Mouse (Mus musculus): ENCODE measurements around the gene Erlin1. TPM values are rescaled to one million over a fixed set of nuclear protein-coding genes. Genes with fewer than 3 reads are reported as not detected.
A peak's percentile ranks its signal among the peaks of the same experiment; 100 is the strongest.

Erlin1 gene
- 18.5 and 18.7 TPM in 2 replicates for polyA plus RNA-seq (2016; fragmentation: Nextera tagmentation; extraction: Ambion mirVana)

DNA sequence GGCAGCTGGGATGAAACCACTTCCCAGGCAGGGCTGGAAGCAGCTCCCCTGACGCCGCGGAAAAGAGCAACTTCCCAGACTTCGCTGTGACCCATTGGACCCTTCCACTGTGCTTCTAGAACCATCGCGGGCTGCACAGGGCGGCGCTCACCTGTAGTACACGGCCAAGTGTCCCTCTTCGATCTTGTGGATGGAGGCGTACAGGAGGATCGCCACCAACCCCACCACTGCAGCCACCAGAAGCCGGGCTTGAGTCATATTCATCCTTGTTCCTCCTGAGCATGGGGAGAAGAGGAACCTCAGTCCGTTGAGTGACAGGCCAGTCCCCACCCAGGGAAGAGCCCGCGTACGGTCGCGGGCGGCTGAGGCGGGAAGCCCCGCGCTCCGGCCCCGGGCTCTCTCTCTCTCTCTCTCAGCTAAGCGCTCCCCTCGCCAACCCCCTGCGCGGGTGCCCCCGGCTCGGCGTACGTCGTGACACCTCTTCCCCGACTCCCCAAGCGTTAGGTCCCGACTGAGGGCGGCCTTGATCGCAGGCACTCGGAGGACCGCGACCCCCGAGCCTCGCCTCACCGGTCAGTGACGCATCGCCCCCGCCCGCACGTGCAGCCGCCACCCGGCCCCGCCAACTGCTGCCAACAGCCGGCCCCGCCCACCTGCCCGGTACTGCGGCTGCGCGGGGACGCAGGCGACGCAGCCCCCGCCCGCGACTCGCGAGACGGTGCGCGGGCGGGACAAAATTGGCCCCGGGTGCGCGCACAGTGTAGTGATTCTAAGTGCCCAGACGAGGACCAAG, at the start of gene Erlin1:
TSS of gene Erlin1 (minus strand) at position 665 of the 793 bp plus-strand sequence.
- H3K4me1 ChIP-seq (replicated peaks): peaks cover 7% of the 10 kb centered on the region; the same call in 1 of the 2 replicates
- no peaks in the 10 kb centered on the region for H3K27me3 ChIP-seq (replicated peaks)
- peak within 1 kb of the TSS; percentile 81 for H3K4me3 ChIP-seq
- under 1% methylated on average over 75 of the region's 75 CpGs for WGBS
- peaks cover 10% of the 10 kb centered on the region; the same call in 1 of the 2 replicates for H3K36me3 ChIP-seq
- H3K9ac ChIP-seq: peak within 1 kb of the TSS; percentile 81
- 0 out of 2 replicates have a peak within 1 kb of the TSS, but pooled peaks have one; percentile 26 for H3K27ac ChIP-seq (ENCODE audit: poor library complexity, severe bottlenecking)
- H3K4me2 ChIP-seq: peak within 1 kb of the TSS; percentile 94
- no peaks in the 10 kb centered on the region for H3K9me3 ChIP-seq (replicated peaks)
- peak; percentile 90 for ATAC-seq (ENCODE audit: insufficient number of reproducible peaks, low FRiP score)

DNA sequence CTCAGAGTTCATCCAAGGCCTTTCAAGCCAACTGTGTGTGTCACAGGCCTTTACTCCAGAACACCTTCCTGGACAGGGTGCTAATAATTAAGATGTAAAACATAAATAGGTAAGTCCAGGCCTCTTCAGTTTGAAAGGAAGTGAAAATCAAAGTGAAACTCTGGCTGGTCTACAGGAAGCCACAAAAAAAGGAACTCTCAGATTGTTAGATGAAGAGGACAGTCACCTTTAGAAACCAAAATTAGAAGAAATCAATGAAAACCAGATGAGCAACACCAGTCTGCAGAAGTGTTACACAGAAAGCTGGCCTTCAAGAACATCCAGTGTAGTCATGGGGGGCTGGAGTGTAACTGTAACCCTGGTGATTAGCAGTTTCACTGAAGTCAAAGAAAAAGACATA, 48.2 kb upstream of the Erlin1 start:
- Histone ChIP-seq H3K9ac (no peak overlapping the region), H3K27me3 (replicated peaks) (no peaks in the 10 kb centered on the region), H3K36me3 (peaks cover 79% of the 10 kb centered on the region), H3K4me3 (no peak overlapping the region), H3K27ac (ENCODE audit: poor library complexity, severe bottlenecking) (no peak overlapping the region), H3K4me2 (no peak overlapping the region), H3K9me3 (replicated peaks) (no peaks in the 10 kb centered on the region), H3K4me1 (replicated peaks) (no peaks in the 10 kb centered on the region)
- no peak for ATAC-seq (ENCODE audit: insufficient number of reproducible peaks, low FRiP score)

DNA sequence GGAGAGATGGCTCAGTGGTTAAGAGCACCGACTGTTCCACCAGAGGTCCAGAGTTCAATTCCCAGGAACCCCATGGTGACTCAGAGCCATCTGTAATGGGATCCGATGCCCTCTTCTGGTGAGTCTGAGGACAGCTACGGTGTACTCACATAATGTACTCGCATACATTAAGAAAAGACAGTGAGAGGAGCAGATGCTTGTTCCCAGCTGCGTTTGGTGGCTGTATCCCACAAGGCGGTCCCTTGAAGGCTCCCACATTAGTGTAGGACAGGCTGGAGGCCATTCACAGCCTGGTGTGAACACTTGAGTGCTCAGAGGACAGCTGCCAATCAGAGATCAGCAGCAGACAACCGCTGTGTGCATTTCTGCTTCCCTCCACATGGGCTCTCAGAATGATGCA, 42.1 kb upstream of the Erlin1 start:
- peaks cover 64% of the 10 kb centered on the region for H3K36me3 ChIP-seq
- ATAC-seq (ENCODE audit: insufficient number of reproducible peaks, low FRiP score): no peak

DNA sequence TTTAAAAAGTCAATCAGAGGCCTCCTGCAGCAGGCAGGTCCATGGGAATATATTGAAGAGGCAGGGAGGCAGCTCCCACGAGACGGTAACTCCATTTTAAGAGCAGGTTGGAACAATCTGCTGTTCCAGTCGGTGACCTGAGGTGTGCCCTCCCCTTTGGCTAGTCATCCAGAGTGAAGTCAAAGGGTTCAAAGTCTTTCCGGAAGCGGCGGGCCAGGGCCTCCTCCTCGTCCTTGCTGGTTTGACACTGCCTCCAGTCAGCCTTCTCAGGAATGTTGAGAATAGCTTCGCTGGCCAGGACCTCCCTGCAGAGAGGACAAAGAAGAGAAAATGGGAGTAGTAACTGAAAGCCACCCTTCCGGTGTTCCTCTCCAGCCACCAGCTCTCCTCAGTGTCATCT, 40.8 kb upstream of the Erlin1 start:
- no peak overlapping the region for H3K27ac ChIP-seq (ENCODE audit: poor library complexity, severe bottlenecking)
- H3K9me3 ChIP-seq (replicated peaks): no peaks in the 10 kb centered on the region
- no peak for ATAC-seq (ENCODE audit: insufficient number of reproducible peaks, low FRiP score)
- H3K36me3 ChIP-seq: peaks cover 54% of the 10 kb centered on the region
- peaks cover 11% of the 10 kb centered on the region for H3K4me1 ChIP-seq (replicated peaks)
- no peaks in the 10 kb centered on the region for H3K27me3 ChIP-seq (replicated peaks)
- 91% methylated on average over 9 of the region's 9 CpGs for WGBS
- no peak overlapping the region for H3K9ac ChIP-seq
- no peak overlapping the region for H3K4me3 ChIP-seq
- H3K4me2 ChIP-seq: no peak overlapping the region

More for the DNA sequence above, 42.1 kb upstream of the Erlin1 start:
- H3K4me1 ChIP-seq (replicated peaks): peaks cover 5% of the 10 kb centered on the region
- no peak overlapping the region for H3K9ac ChIP-seq
- H3K4me3 ChIP-seq: no peak overlapping the region
- no peak overlapping the region for H3K27ac ChIP-seq (ENCODE audit: poor library complexity, severe bottlenecking)
- H3K9me3 ChIP-seq (replicated peaks): no peaks in the 10 kb centered on the region
- 71% methylated on average over 7 of the region's 7 CpGs for WGBS
- no peak overlapping the region for H3K4me2 ChIP-seq
- no peaks in the 10 kb centered on the region for H3K27me3 ChIP-seq (replicated peaks)

DNA sequence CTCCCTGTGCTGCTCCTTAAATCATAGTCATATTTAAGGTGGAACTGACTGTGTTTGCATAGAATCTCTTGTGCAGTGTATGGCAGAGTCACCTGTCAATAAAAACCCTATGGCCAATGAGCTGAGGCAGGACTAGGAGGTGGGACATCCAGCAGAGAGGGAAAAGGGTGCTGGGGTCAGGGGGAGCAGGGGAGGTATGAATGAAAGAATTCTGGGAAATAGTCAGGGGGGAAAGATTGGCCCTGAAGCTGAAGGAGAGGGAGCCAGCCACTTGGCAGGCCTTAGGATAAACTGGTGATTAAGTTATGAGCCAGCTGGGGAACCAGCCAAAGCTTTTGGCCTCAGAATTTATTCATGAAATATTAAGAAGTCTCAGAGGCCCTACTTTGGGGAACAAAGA, 39.4 kb upstream of the Erlin1 start:
- H3K36me3 ChIP-seq: peaks cover 47% of the 10 kb centered on the region
- peaks cover 11% of the 10 kb centered on the region for H3K4me1 ChIP-seq (replicated peaks)
- H3K4me3 ChIP-seq: no peak overlapping the region
- H3K27me3 ChIP-seq (replicated peaks): no peaks in the 10 kb centered on the region
- ATAC-seq (ENCODE audit: insufficient number of reproducible peaks, low FRiP score): no peak
- H3K9ac ChIP-seq: no peak overlapping the region
- no peak overlapping the region for H3K4me2 ChIP-seq
- H3K27ac ChIP-seq (ENCODE audit: poor library complexity, severe bottlenecking): no peak overlapping the region
- no peaks in the 10 kb centered on the region for H3K9me3 ChIP-seq (replicated peaks)

DNA sequence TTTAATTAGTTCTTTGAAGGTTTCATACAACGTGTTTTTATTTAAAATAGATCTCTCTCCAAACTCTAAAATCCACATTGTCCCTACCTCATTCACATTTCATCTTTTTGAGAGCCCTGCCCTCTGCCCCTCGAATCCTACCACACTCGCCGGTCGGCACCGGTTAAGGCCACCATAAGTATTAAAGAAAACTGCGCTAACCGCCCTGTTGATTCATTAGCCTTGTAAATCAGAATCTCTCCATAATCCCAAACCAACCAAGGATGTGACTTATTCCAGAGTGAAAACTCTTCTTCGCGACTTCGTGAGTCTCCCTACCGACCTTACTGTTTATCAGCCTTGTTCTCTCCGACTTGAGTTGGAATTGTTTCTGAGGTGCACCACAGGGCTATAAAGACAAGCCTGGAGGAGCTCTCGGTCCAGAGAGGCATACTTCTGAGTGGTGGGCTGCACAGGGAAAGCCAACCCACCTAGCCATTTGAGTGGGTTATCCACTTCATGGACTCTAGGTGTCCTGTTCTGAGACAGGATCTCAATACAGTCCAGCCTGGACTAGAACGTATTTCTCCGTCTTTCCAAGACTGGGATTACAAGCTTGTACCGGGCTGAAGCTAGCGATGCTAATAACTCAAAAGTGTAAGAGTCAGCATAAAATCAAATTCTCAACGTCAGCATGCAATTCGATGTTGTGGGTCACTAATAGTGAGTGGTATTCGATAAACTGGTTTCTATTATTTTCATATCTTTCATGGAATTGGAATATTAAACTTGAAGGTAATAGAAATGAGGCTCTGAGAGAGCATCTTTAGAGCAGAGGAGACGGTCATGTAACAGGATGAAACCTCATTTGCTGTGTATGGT, 38.3 kb upstream of the Erlin1 start:
- Histone ChIP-seq H3K27me3 (replicated peaks) (no peaks in the 10 kb centered on the region), H3K4me2 (peak overlapping the region; percentile 93), H3K4me1 (replicated peaks) (peaks cover 11% of the 10 kb centered on the region), H3K4me3 (peak overlapping the region; percentile 90), H3K9me3 (replicated peaks) (no peaks in the 10 kb centered on the region), H3K27ac (ENCODE audit: poor library complexity, severe bottlenecking) (no peak overlapping the region), H3K36me3 (peaks cover 38% of the 10 kb centered on the region), H3K9ac (peak overlapping the region; percentile 74)
- 0 out of 2 replicates have a peak, but pooled peaks have one; percentile 26 for ATAC-seq (ENCODE audit: insufficient number of reproducible peaks, low FRiP score)
- 30% methylated on average over 22 of the region's 22 CpGs for WGBS

DNA sequence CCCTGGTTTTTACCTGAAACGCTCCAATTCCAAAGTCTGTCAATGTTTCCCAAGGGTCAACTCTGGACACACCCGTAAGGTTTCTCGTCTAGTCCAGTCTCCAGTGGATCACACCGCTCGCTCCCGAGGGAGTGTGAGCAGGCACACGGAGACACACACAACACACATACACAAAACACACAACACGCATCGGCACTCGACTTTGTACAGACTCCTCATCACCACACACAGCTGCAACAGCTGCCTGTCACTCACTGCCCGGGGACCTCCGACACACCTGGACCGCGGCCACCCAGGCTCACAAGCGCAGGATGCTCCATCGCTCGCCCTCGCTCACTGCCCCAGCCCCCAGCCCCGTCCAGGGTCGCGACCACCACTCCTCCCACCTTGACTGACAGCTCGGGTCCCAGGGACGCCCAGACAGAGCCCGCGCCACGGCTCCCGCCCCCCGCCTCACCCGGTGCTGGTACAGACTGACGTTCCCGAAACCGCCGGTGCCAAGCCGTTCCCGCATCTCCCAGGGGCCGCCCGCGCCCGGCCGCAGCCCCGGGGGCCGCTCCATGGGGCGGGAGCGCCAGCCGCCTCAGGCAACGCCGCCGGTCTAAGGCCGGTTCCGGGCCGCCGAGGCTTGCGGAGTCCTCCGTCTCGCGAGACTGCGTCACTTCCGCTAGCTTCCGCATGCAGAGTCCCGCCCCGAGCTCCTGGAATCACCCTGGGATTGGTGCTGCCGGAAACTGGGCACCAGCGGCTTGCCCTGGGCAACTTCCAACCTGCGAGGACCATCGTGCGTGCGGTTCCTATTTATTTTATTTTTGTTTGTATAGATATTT, 37.5 kb upstream of the Erlin1 start, which contains the start of gene Chuk:
TSS of gene Chuk (minus strand) at position 650 of the 830 bp plus-strand sequence.
- Histone ChIP-seq H3K9ac (peak within 1 kb of the TSS; percentile 97), H3K9me3 (replicated peaks) (no peaks in the 10 kb centered on the region), H3K4me3 (peak within 1 kb of the TSS; percentile 90), H3K4me2 (peak within 1 kb of the TSS; percentile 93), H3K4me1 (replicated peaks) (peaks cover 11% of the 10 kb centered on the region), H3K27ac (ENCODE audit: poor library complexity, severe bottlenecking) (peak within 1 kb of the TSS; percentile 49), H3K27me3 (replicated peaks) (no peaks in the 10 kb centered on the region), H3K36me3 (peaks cover 32% of the 10 kb centered on the region)
- WGBS: under 1% methylated on average over 67 of the region's 67 CpGs
- ATAC-seq (ENCODE audit: insufficient number of reproducible peaks, low FRiP score): peak; percentile 99

DNA sequence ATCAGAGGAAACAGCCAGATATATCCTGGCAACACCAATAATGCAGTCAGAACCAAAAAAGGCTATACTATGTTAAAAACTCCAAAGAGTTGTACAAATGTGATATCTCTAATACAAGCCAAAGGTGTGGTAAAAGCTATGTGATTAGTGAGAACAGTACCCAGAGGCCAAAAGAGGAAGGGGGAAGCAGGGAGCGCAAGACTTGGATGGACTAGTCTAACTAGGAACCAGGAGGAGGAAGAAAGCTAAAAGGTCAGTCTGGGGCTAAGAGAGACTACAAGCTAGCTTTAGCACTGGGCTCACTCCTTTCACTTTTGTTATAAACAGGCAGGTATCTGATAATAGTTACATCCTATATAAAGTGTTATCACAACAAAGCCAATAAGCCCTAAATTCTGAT, 34.8 kb upstream of the Erlin1 start:
- Histone ChIP-seq H3K27ac (ENCODE audit: poor library complexity, severe bottlenecking) (no peak overlapping the region), H3K4me2 (no peak overlapping the region), H3K4me3 (no peak overlapping the region), H3K4me1 (replicated peaks) (peaks cover 11% of the 10 kb centered on the region), H3K27me3 (replicated peaks) (no peaks in the 10 kb centered on the region), H3K36me3 (peaks cover 17% of the 10 kb centered on the region), H3K9me3 (replicated peaks) (no peaks in the 10 kb centered on the region), H3K9ac (no peak overlapping the region)
- WGBS: 83% methylated on average over 1 of the region's 1 CpGs
- ATAC-seq (ENCODE audit: insufficient number of reproducible peaks, low FRiP score): no peak

DNA sequence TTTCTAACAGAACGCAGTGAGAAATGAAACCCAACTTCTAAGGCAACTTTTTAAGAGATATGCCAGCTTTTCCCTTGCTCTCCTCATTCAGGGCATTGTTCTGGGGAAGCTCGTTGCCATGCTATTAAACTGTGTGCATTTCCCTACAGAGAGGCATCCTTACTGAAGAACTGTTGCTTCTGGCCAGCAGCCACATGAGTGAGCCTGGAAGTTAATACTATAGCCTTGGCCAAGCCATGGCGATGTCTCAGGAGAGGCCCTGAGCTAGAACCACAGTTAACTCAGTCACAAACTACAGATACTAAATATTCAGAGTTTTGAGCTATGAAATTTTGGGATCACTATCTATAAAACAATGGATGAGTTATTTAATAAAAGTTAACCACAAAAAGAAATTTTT, 33.4 kb upstream of the Erlin1 start:
- H3K9me3 ChIP-seq (replicated peaks): no peaks in the 10 kb centered on the region
- ATAC-seq (ENCODE audit: insufficient number of reproducible peaks, low FRiP score): no peak
- no peak overlapping the region for H3K9ac ChIP-seq
- H3K4me2 ChIP-seq: no peak overlapping the region
- H3K4me3 ChIP-seq: no peak overlapping the region
- H3K27me3 ChIP-seq (replicated peaks): no peaks in the 10 kb centered on the region
- peaks cover 10% of the 10 kb centered on the region for H3K4me1 ChIP-seq (replicated peaks)
- H3K36me3 ChIP-seq: peaks cover 20% of the 10 kb centered on the region
- H3K27ac ChIP-seq (ENCODE audit: poor library complexity, severe bottlenecking): no peak overlapping the region
- WGBS: 94% methylated on average over 3 of the region's 3 CpGs

DNA sequence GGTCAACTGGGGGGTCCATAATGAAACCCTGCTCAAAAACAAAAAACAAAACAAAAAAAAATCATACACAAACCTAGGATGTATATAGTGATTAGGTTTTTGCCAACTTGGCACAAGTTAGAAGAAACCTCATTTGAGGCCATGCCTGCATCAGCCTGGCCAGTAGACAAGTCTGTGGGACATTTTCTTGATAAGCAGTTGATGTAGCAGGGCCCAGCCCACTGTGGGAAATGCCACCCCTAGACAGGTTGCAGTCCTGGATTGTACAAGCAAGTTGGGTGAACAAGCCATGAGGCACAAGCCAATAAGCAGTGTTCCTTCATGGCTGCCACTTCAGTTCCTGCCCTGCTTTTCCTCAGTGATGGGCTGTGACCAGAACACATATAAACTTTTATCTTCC, 31.3 kb upstream of the Erlin1 start:
- no peaks in the 10 kb centered on the region for H3K9me3 ChIP-seq (replicated peaks)
- ATAC-seq (ENCODE audit: insufficient number of reproducible peaks, low FRiP score): no peak
- no peaks in the 10 kb centered on the region for H3K4me1 ChIP-seq (replicated peaks)
- H3K9ac ChIP-seq: no peak overlapping the region
- H3K27ac ChIP-seq (ENCODE audit: poor library complexity, severe bottlenecking): no peak overlapping the region
- no peak overlapping the region for H3K4me3 ChIP-seq
- no peak overlapping the region for H3K4me2 ChIP-seq
- no peaks in the 10 kb centered on the region for H3K27me3 ChIP-seq (replicated peaks)
- H3K36me3 ChIP-seq: peaks cover 32% of the 10 kb centered on the region
